Mouse (Mus musculus): ENCODE measurements at regions not wholly inside any gene's neighbourhood (a gene's known extent, or its start where the extent isn't known, plus 50 kb on each side); places are given as distances from the start of the nearest gene placed in this dataset.

- Histone ChIP-seq H3K27me3 (no peaks in the 10 kb centered on the region), H3K36me3 (no peaks in the 10 kb centered on the region), H3K4me2 (no peak overlapping the region), H3K27ac (peak overlapping the region; percentile 36; the same call in 1 of the 2 replicates), H3K9ac (no peak overlapping the region), H3K4me3 (no peak overlapping the region), H3K4me1 (replicated peaks) (no peaks in the 10 kb centered on the region), H3K9me3 (no peaks in the 10 kb centered on the region)
- 48% methylated on average over 2 of the region's 2 CpGs for WGBS
- ATAC-seq (ENCODE audit: low FRiP score) = peak; percentile 32; the same call in 1 of the 2 replicates
Observed at GRCm38 (mm10) chr12:45745697-45746096, 671.2 kb upstream of the Stxbp6 start.

GRCm38 (mm10) chr12:45744619-45745018 lies 670.1 kb upstream of the Stxbp6 start:
- no peaks in the 10 kb centered on the region for H3K36me3 ChIP-seq
- H3K9me3 ChIP-seq = no peaks in the 10 kb centered on the region
- H3K4me1 ChIP-seq (replicated peaks) = no peaks in the 10 kb centered on the region
- H3K27me3 ChIP-seq = no peaks in the 10 kb centered on the region
- no peak overlapping the region for H3K4me3 ChIP-seq
- H3K9ac ChIP-seq = no peak overlapping the region
- WGBS = 89% methylated on average over 2 of the region's 2 CpGs
- no peak overlapping the region for H3K4me2 ChIP-seq
- H3K27ac ChIP-seq = no peak overlapping the region
- no peak for ATAC-seq (ENCODE audit: low FRiP score)

GRCm38 (mm10) chr12:45733661-45734060 lies 659.2 kb upstream of the Stxbp6 start:
- Histone ChIP-seq H3K36me3 (no peaks in the 10 kb centered on the region), H3K27me3 (no peaks in the 10 kb centered on the region), H3K9ac (no peak overlapping the region), H3K4me3 (no peak overlapping the region), H3K9me3 (no peaks in the 10 kb centered on the region), H3K4me1 (replicated peaks) (no peaks in the 10 kb centered on the region), H3K4me2 (no peak overlapping the region), H3K27ac (no peak overlapping the region)
- ATAC-seq (ENCODE audit: low FRiP score) = no peak
- 55% methylated on average over 4 of the region's 4 CpGs for WGBS

- ATAC-seq (ENCODE audit: low FRiP score) = no peak
- no peaks in the 10 kb centered on the region for H3K4me1 ChIP-seq (replicated peaks)
- no peak overlapping the region for H3K9ac ChIP-seq
- no peaks in the 10 kb centered on the region for H3K27me3 ChIP-seq
- H3K4me3 ChIP-seq = no peak overlapping the region
- no peak overlapping the region for H3K27ac ChIP-seq
- H3K4me2 ChIP-seq = no peak overlapping the region
- H3K9me3 ChIP-seq = no peaks in the 10 kb centered on the region
- WGBS = 81% methylated on average over 5 of the region's 5 CpGs
- no peaks in the 10 kb centered on the region for H3K36me3 ChIP-seq
Observed at GRCm38 (mm10) chr12:45724565-45725370, 650.3 kb upstream of the Stxbp6 start.

GRCm38 (mm10) chr12:45711351-45711750 lies 636.8 kb upstream of the Stxbp6 start:
- Histone ChIP-seq H3K4me2 (no peak overlapping the region), H3K4me3 (no peak overlapping the region), H3K9me3 (no peaks in the 10 kb centered on the region), H3K27ac (no peak overlapping the region), H3K27me3 (no peaks in the 10 kb centered on the region), H3K4me1 (replicated peaks) (no peaks in the 10 kb centered on the region), H3K36me3 (no peaks in the 10 kb centered on the region), H3K9ac (no peak overlapping the region)
- ATAC-seq (ENCODE audit: low FRiP score) = no peak

- Histone ChIP-seq H3K9me3 (no peaks in the 10 kb centered on the region), H3K27me3 (no peaks in the 10 kb centered on the region), H3K4me1 (replicated peaks) (no peaks in the 10 kb centered on the region), H3K4me3 (no peak overlapping the region), H3K9ac (no peak overlapping the region), H3K36me3 (no peaks in the 10 kb centered on the region), H3K4me2 (no peak overlapping the region), H3K27ac (no peak overlapping the region)
- no peak for ATAC-seq (ENCODE audit: low FRiP score)
- 63% methylated on average over 1 of the region's 1 CpGs for WGBS
Observed at GRCm38 (mm10) chr12:45710766-45711165, 636.3 kb upstream of the Stxbp6 start.

- no peak overlapping the region for H3K27ac ChIP-seq
- H3K9ac ChIP-seq = no peak overlapping the region
- WGBS = 95% methylated on average over 1 of the region's 1 CpGs
- H3K4me1 ChIP-seq (replicated peaks) = no peaks in the 10 kb centered on the region
- ATAC-seq (ENCODE audit: low FRiP score) = no peak
- H3K4me3 ChIP-seq = no peak overlapping the region
- no peaks in the 10 kb centered on the region for H3K9me3 ChIP-seq
- H3K36me3 ChIP-seq = no peaks in the 10 kb centered on the region
- no peaks in the 10 kb centered on the region for H3K27me3 ChIP-seq
- no peak overlapping the region for H3K4me2 ChIP-seq
Observed at GRCm38 (mm10) chr12:45689291-45689690, 614.8 kb upstream of the Stxbp6 start.

- ATAC-seq (ENCODE audit: low FRiP score) = no peak
- H3K4me1 ChIP-seq (replicated peaks) = no peaks in the 10 kb centered on the region
Observed at GRCm38 (mm10) chr12:45686765-45687164, 612.3 kb upstream of the Stxbp6 start.

GRCm38 (mm10) chr12:45672361-45672760 lies 597.9 kb upstream of the Stxbp6 start:
- Histone ChIP-seq H3K4me3 (no peak overlapping the region), H3K27me3 (no peaks in the 10 kb centered on the region), H3K36me3 (no peaks in the 10 kb centered on the region), H3K27ac (peak overlapping the region; percentile 92), H3K4me2 (no peak overlapping the region), H3K4me1 (replicated peaks) (peaks cover 35% of the 10 kb centered on the region), H3K9ac (no peak overlapping the region), H3K9me3 (no peaks in the 10 kb centered on the region)
- WGBS = 55% methylated on average over 3 of the region's 3 CpGs
- ATAC-seq (ENCODE audit: low FRiP score) = no peak

More at GRCm38 (mm10) chr12:45686765-45687164, 612.3 kb upstream of the Stxbp6 start:
- Histone ChIP-seq H3K27ac (no peak overlapping the region), H3K9me3 (no peaks in the 10 kb centered on the region), H3K4me3 (no peak overlapping the region), H3K36me3 (no peaks in the 10 kb centered on the region), H3K27me3 (no peaks in the 10 kb centered on the region), H3K4me2 (no peak overlapping the region), H3K9ac (no peak overlapping the region)

- Histone ChIP-seq H3K9ac (0 out of 2 replicates have a peak overlapping the region, but pooled peaks have one; percentile 46), H3K4me1 (replicated peaks) (peaks cover 35% of the 10 kb centered on the region), H3K36me3 (no peaks in the 10 kb centered on the region), H3K4me2 (no peak overlapping the region), H3K27ac (peak overlapping the region; percentile 92), H3K27me3 (no peaks in the 10 kb centered on the region), H3K9me3 (no peaks in the 10 kb centered on the region), H3K4me3 (no peak overlapping the region)
- ATAC-seq (ENCODE audit: low FRiP score) = no peak
- 37% methylated on average over 4 of the region's 4 CpGs for WGBS
Observed at GRCm38 (mm10) chr12:45671554-45671948, 597.0 kb upstream of the Stxbp6 start.

GRCm38 (mm10) chr12:45670874-45671553 lies 596.5 kb upstream of the Stxbp6 start:
- Histone ChIP-seq H3K27ac (peak overlapping the region; percentile 92), H3K4me2 (0 out of 2 replicates have a peak overlapping the region, but pooled peaks have one; percentile 4), H3K4me3 (no peak overlapping the region), H3K27me3 (no peaks in the 10 kb centered on the region), H3K4me1 (replicated peaks) (peaks cover 35% of the 10 kb centered on the region), H3K36me3 (no peaks in the 10 kb centered on the region), H3K9ac (peak overlapping the region; percentile 46; the same call in 1 of the 2 replicates), H3K9me3 (no peaks in the 10 kb centered on the region)
- ATAC-seq (ENCODE audit: low FRiP score) = peak; percentile 74
- WGBS = 55% methylated on average over 13 of the region's 13 CpGs

- H3K9me3 ChIP-seq = no peaks in the 10 kb centered on the region
- peaks cover 35% of the 10 kb centered on the region for H3K4me1 ChIP-seq (replicated peaks)
- no peaks in the 10 kb centered on the region for H3K36me3 ChIP-seq
- peak overlapping the region; percentile 46; the same call in 1 of the 2 replicates for H3K9ac ChIP-seq
- H3K27me3 ChIP-seq = no peaks in the 10 kb centered on the region
- H3K27ac ChIP-seq = peak overlapping the region; percentile 92
- no peak overlapping the region for H3K4me3 ChIP-seq
- 44% methylated on average over 6 of the region's 6 CpGs for WGBS
- ATAC-seq (ENCODE audit: low FRiP score) = peak; percentile 90
- 0 out of 2 replicates have a peak overlapping the region, but pooled peaks have one; percentile 4 for H3K4me2 ChIP-seq
Observed at GRCm38 (mm10) chr12:45670246-45670873, 595.9 kb upstream of the Stxbp6 start.
